Mouse (Mus musculus) midbrain, embryonic 16.5 days (tissue): ENCODE measurements around the gene Susd3. TPM values are rescaled to one million over a fixed set of nuclear protein-coding genes. Genes with fewer than 3 reads are reported as not detected.

ENCODE experiments used
- ATAC-seq: fragments of 200-750 bp; cut with Nextera tagmentation; 2 replicates; pipeline ENCODE4 v1.8.0; 2017; ENCODE audit warnings: moderate TSS enrichment
- H3K27ac ChIP-seq: fragments of 300-500 bp; sonication (generic); 2 replicates; pipeline ENCODE4 v1.5.1; 2014; ENCODE audit warnings: mild to moderate bottlenecking, low read length, mixed read lengths
- H3K27me3 ChIP-seq: fragments of 300-500 bp; sonication (generic); 2 replicates; pipeline ENCODE4 v1.6.1; 2014; ENCODE audit warnings: low read depth, low read length, mixed read lengths; ENCODE audit not compliant: control insufficient read depth, insufficient read depth
- H3K36me3 ChIP-seq: fragments of 300-500 bp; sonication (generic); 2 replicates; pipeline ENCODE4 v1.6.1; 2014; ENCODE audit warnings: mild to moderate bottlenecking, low read length, moderate library complexity, mixed read lengths; ENCODE audit not compliant: control insufficient read depth, insufficient read depth
- H3K4me1 ChIP-seq: fragments of 300-500 bp; sonication (generic); 2 replicates; pipeline ENCODE4 v1.6.1; 2014; ENCODE audit warnings: mild to moderate bottlenecking, low read length, mixed read lengths; ENCODE audit not compliant: control insufficient read depth, insufficient read depth
- H3K4me2 ChIP-seq: fragments of 300-500 bp; sonication (generic); 2 replicates; pipeline ENCODE4 v1.6.1; 2014; ENCODE audit warnings: mild to moderate bottlenecking, low read length, mixed read lengths
- H3K4me3 ChIP-seq: fragments of 300-500 bp; sonication (generic); 2 replicates; pipeline ENCODE4 v1.5.1; 2014; ENCODE audit warnings: low read depth, mild to moderate bottlenecking, low read length, moderate library complexity, mixed read lengths
- H3K9ac ChIP-seq: fragments of 300-500 bp; sonication (generic); 2 replicates; pipeline ENCODE4 v1.6.1; 2014; ENCODE audit warnings: low read depth, low read length, mixed read lengths
- H3K9me3 ChIP-seq: fragments of 300-500 bp; sonication (generic); replicated peaks from 2 replicates; pipeline ENCODE4 v1.6.1; 2014; ENCODE audit warnings: mild to moderate bottlenecking, low read length, mixed read lengths; ENCODE audit not compliant: control insufficient read depth, poor library complexity, severe bottlenecking
- WGBS: fragments of 180-500 bp; shearing (Covaris S2); extraction: QIAGEN DNeasy Blood & Tissue Kit; methylation state at CpG from one replicate; pipeline ENCODE4 v1.1.7; 2014; 5-methylcytosine and 5-hydroxymethylcytosine counted together
- polyA plus RNA-seq: library from polyadenylated mRNA; unstranded; fragments of >200 nt; fragmentation: Nextera tagmentation; extraction: Ambion mirVana; gene quantifications from 2 replicates; pipeline ENCODE4 v1.2.1, GENCODE M21; 2015

Susd3 gene
- polyA plus RNA-seq, 1 experiment from 2014 or later, result 0.38 TPM

DNA sequence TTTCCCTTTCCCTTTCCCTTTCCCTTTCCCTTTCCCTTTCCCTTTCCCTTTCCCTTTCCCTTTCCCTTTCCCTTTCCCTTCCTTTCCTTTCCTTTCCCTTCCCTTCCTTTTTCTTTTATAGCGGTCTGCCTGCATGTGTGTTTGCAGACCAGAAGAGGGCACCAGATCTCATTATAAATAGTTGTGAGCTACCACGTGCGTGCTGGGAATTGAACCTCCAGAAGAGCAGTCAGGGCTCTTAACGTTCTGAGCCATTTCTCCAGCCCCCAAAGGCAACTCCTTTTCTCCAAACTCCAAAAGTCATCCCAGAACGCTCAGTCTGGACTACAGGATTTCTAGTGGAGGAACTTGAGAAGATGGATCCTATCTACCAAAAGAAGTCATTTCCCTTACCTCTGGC is 27.6 kb downstream of the Susd3 start:
- Histone ChIP-seq H3K4me3 (no peak overlapping the region), H3K9me3 (no peaks in the 10 kb centered on the region), H3K27ac (no peak overlapping the region), H3K4me1 (0 out of 2 replicates have a peak, but pooled peaks cover 3% of the 10 kb centered on the region), H3K9ac (no peak overlapping the region), H3K36me3 (no peaks in the 10 kb centered on the region), H3K4me2 (no peak overlapping the region), H3K27me3 (0 out of 2 replicates have a peak, but pooled peaks cover 4% of the 10 kb centered on the region)
- no peak for ATAC-seq
- 19% methylated on average over 5 of the region's 5 CpGs for WGBS

GRCm38 (mm10) chr13:49219367-49219766 is 29.1 kb downstream of the Susd3 start:
- peaks cover 5% of the 10 kb centered on the region; the same call in 1 of the 2 replicates for H3K4me1 ChIP-seq
- no peaks in the 10 kb centered on the region for H3K9me3 ChIP-seq
- H3K27ac ChIP-seq, result no peak overlapping the region
- 91% methylated on average over 4 of the region's 4 CpGs for WGBS
- H3K9ac ChIP-seq, result no peak overlapping the region
- H3K27me3 ChIP-seq, result 0 out of 2 replicates have a peak, but pooled peaks cover 4% of the 10 kb centered on the region
- H3K36me3 ChIP-seq, result no peaks in the 10 kb centered on the region
- no peak overlapping the region for H3K4me3 ChIP-seq
- ATAC-seq, result no peak
- no peak overlapping the region for H3K4me2 ChIP-seq

GRCm38 (mm10) chr13:49218651-49219050 is 29.9 kb downstream of the Susd3 start:
- Histone ChIP-seq H3K9ac (no peak overlapping the region), H3K9me3 (no peaks in the 10 kb centered on the region), H3K4me2 (no peak overlapping the region), H3K27ac (no peak overlapping the region), H3K4me1 (peaks cover 11% of the 10 kb centered on the region; the same call in 1 of the 2 replicates), H3K4me3 (no peak overlapping the region), H3K27me3 (0 out of 2 replicates have a peak, but pooled peaks cover 4% of the 10 kb centered on the region), H3K36me3 (no peaks in the 10 kb centered on the region)
- ATAC-seq, result no peak
- WGBS, result 24% methylated on average over 3 of the region's 3 CpGs

DNA sequence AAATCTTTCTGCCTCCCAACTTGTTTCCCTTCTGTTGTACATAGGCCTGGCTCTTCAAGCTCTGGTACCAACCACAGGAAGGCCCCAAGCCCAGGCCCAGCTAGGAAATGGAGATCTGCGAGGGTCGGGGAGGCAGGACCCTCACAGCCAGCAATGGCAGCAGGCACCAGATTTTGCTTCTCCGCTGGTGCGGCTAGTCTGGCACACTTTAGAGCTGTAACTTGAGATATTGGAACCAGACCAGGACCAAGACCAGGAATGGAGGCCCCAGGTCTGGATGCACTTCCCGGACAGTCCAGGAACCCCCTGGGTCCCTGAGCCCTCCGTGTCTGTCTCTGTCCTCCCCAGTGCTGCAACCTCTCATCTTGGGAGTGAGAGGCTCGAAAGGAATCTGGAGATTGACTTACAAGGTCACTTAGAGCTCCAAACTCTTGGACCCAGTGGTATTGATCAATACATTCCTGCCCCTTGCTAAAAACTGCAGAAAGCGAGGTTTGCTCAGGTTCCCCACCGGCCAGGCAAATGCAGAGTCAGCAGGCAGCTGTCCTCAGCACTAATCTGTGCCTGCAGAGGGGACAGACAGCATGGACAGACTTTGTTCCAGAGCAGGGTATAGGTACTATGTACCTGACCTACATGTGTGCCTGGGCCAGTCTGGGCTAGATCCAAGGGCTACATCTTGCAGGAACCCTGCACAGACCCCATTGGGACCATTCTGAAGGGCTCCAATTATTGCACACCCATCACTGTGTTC is 31.5 kb downstream of the Susd3 start:
- WGBS, result 51% methylated on average over 9 of the region's 9 CpGs
- no peak for ATAC-seq
- H3K36me3 ChIP-seq, result no peaks in the 10 kb centered on the region

GRCm38 (mm10) chr13:49216220-49216552 is 32.3 kb downstream of the Susd3 start:
- Histone ChIP-seq H3K9ac (peak overlapping the region; percentile 69), H3K36me3 (no peaks in the 10 kb centered on the region), H3K27me3 (0 out of 2 replicates have a peak, but pooled peaks cover 4% of the 10 kb centered on the region), H3K4me3 (peak overlapping the region; percentile 76), H3K27ac (no peak overlapping the region), H3K4me1 (peaks cover 21% of the 10 kb centered on the region), H3K4me2 (peak overlapping the region; percentile 87), H3K9me3 (no peaks in the 10 kb centered on the region)
- no peak for ATAC-seq
- WGBS, result 2% methylated on average over 17 of the region's 17 CpGs

More for the DNA sequence above, 31.5 kb downstream of the Susd3 start:
- Histone ChIP-seq H3K27me3 (0 out of 2 replicates have a peak, but pooled peaks cover 4% of the 10 kb centered on the region), H3K4me3 (no peak overlapping the region), H3K4me2 (no peak overlapping the region), H3K4me1 (peaks cover 15% of the 10 kb centered on the region), H3K9ac (no peak overlapping the region), H3K9me3 (no peaks in the 10 kb centered on the region), H3K27ac (no peak overlapping the region)

DNA sequence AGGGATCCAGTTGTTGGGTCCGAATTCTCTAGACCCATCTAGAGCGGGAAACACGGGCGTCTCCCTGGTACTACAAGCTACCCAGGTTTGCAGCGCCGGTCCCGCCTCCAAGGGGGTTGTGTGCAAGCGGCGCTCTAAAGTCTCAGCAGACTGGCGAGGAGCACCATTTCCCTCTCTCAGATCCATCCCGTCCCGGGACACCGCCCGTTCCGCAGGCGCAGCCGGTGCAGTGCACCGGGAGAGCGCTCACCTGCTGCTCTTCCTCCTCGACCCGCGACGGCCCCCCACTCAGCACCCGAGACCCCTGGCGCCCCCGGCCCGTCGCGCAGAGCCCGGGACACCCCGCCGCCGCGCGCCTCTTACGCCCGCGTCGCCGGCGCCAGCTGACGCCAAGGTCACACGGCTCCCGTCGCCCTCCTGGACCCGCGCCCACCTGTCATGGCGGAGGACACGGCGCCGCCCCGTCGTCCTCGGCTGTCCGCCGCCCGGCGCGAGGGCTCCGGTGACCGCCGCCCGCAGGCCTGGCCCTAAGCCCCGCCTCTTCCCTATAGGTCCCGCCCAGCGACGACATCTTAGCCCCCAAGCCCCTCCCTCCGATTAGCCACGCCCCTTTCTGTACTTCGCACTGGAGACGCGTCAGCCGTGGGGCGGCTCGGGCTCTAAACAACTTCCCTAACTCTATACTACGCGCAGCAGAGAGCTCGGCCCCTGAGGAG is 32.8 kb downstream of the Susd3 start, which contains the start of gene Card19:
Card19 (minus strand) TSS at position 534 of the 716 bp plus-strand sequence.
- peak within 1 kb of the TSS; percentile 69 for H3K9ac ChIP-seq
- peak within 1 kb of the TSS; percentile 76 for H3K4me3 ChIP-seq
- H3K27ac ChIP-seq, result no peak within 1 kb of the TSS
- peak; percentile 81 for ATAC-seq
- 0 out of 2 replicates have a peak, but pooled peaks cover 4% of the 10 kb centered on the region for H3K27me3 ChIP-seq
- under 1% methylated on average over 76 of the region's 78 CpGs for WGBS
- H3K4me1 ChIP-seq, result peaks cover 24% of the 10 kb centered on the region
- H3K4me2 ChIP-seq, result peak within 1 kb of the TSS; percentile 87
- no peaks in the 10 kb centered on the region for H3K36me3 ChIP-seq
- no peaks in the 10 kb centered on the region for H3K9me3 ChIP-seq

- Histone ChIP-seq H3K4me3 (peak overlapping the region; percentile 76), H3K36me3 (no peaks in the 10 kb centered on the region), H3K27ac (no peak overlapping the region), H3K27me3 (0 out of 2 replicates have a peak, but pooled peaks cover 4% of the 10 kb centered on the region), H3K9me3 (no peaks in the 10 kb centered on the region), H3K4me2 (peak overlapping the region; percentile 87), H3K4me1 (peaks cover 24% of the 10 kb centered on the region), H3K9ac (peak overlapping the region; percentile 69)
- ATAC-seq, result no peak
- 7% methylated on average over 5 of the region's 5 CpGs for WGBS
These were observed 33.4 kb downstream of the Susd3 start for GRCm38 (mm10) chr13:49215128-49215503.

DNA sequence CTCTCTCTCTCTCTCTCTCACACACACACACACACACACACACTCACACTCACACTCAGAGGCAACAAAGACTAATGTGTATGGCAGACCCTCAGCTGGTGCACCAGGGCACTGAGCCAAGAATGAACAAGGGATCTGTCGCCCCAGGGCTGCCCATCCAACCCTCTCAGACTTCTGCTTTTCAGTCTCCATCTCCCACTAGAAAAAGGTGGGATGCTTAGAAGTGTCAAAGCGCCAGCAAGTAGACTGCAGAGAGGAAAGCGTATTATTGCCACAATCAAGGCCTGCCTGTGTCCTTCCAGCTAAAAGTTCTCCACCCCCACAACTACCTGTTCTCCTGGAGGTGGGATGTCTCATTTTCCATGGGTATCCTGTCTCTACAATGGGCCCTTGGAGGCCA is 34.1 kb downstream of the Susd3 start:
- Histone ChIP-seq H3K4me1 (peaks cover 24% of the 10 kb centered on the region), H3K27me3 (0 out of 2 replicates have a peak, but pooled peaks cover 4% of the 10 kb centered on the region), H3K27ac (no peak overlapping the region), H3K4me3 (no peak overlapping the region), H3K36me3 (no peaks in the 10 kb centered on the region), H3K9ac (no peak overlapping the region), H3K9me3 (no peaks in the 10 kb centered on the region), H3K4me2 (peak overlapping the region; percentile 87)
- WGBS, result 84% methylated on average over 3 of the region's 3 CpGs
- no peak for ATAC-seq

DNA sequence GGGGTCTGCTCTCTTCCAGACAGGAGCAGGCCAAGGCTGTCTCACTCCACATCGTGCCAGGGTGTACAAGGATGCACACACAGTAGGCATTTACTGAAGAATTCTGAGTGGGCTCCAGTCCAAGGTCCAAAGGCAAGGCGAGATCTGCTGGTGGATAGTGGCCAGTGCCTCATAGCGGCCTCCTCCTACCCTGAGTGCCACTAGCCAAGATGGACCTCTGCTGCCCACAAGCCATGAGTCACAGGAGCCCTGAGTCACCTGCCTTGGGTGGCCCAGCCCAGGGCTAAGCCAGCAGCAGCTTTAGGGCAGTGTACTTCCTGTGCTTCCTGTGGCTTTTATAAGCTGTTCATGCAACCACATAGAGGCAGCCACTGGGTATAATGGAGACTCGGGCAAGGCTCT is 35.0 kb downstream of the Susd3 start:
- no peak for ATAC-seq
- Histone ChIP-seq H3K9me3 (no peaks in the 10 kb centered on the region), H3K9ac (no peak overlapping the region), H3K27ac (no peak overlapping the region), H3K4me2 (no peak overlapping the region), H3K36me3 (no peaks in the 10 kb centered on the region), H3K4me1 (peaks cover 24% of the 10 kb centered on the region), H3K4me3 (no peak overlapping the region), H3K27me3 (0 out of 2 replicates have a peak, but pooled peaks cover 4% of the 10 kb centered on the region)
- WGBS, result 62% methylated on average over 4 of the region's 4 CpGs
